Mouse (Mus musculus): ENCODE data around the gene Dnajc5. TPM values are rescaled to one million over a fixed set of nuclear protein-coding genes. Genes with fewer than 3 reads are reported as not detected.

Gene Dnajc5
- total RNA-seq, 2 experiments from 2014 or later: 25.0 to 40.0 TPM

- no peak for ATAC-seq (replicated peaks; ENCODE audit: poor library complexity)
Observed at GRCm38 (mm10) chr2:181587796-181588195, 67.5 kb downstream of the Dnajc5 start.

GRCm38 (mm10) chr2:181588229-181588780 lies 68.0 kb downstream of the Dnajc5 start:
- ATAC-seq (replicated peaks; ENCODE audit: poor library complexity): no peak

GRCm38 (mm10) chr2:181589011-181589731 lies 68.9 kb downstream of the Dnajc5 start:
- no peak for ATAC-seq (replicated peaks; ENCODE audit: poor library complexity)

- no peak for ATAC-seq (replicated peaks; ENCODE audit: poor library complexity)
Observed at GRCm38 (mm10) chr2:181589732-181590105, 69.4 kb downstream of the Dnajc5 start.

GRCm38 (mm10) chr2:181590471-181590870 lies 70.2 kb downstream of the Dnajc5 start:
- no peak for ATAC-seq (replicated peaks; ENCODE audit: poor library complexity)

- peak; percentile 15; the same call in 1 of the 2 replicates for ATAC-seq (replicated peaks; ENCODE audit: poor library complexity)
Observed at GRCm38 (mm10) chr2:181591528-181592085, 71.3 kb downstream of the Dnajc5 start, which contains the start of gene Prpf6. Gene Prpf6, plus strand, starts transcription at chr2:181591868.

GRCm38 (mm10) chr2:181592231-181593041 lies 72.2 kb downstream of the Dnajc5 start, which contains the start of gene Zfp512b:
Gene Zfp512b, minus strand, starts transcription at chr2:181592803.
- ATAC-seq (replicated peaks; ENCODE audit: poor library complexity): peak; percentile 41

- peak; percentile 26 for ATAC-seq (replicated peaks; ENCODE audit: poor library complexity)
Observed at GRCm38 (mm10) chr2:181593042-181593421, 72.7 kb downstream of the Dnajc5 start.

- no peak for ATAC-seq (replicated peaks; ENCODE audit: poor library complexity)
Observed at GRCm38 (mm10) chr2:181593937-181594336, 73.7 kb downstream of the Dnajc5 start.

GRCm38 (mm10) chr2:181594946-181595696 lies 74.8 kb downstream of the Dnajc5 start:
- ATAC-seq (replicated peaks; ENCODE audit: poor library complexity): no peak

GRCm38 (mm10) chr2:181596221-181596960 lies 76.1 kb downstream of the Dnajc5 start:
- ATAC-seq (replicated peaks; ENCODE audit: poor library complexity): no peak

- peak; percentile 40 for ATAC-seq (replicated peaks; ENCODE audit: poor library complexity)
Observed at GRCm38 (mm10) chr2:181597378-181598061, 77.2 kb downstream of the Dnajc5 start.

GRCm38 (mm10) chr2:181598454-181599351 lies 78.4 kb downstream of the Dnajc5 start, which contains the start of gene Samd10:
Gene Samd10, minus strand, starts transcription at chr2:181599212.
- ATAC-seq (replicated peaks; ENCODE audit: poor library complexity): peak; percentile 20

GRCm38 (mm10) chr2:181600226-181600758 lies 80.0 kb downstream of the Dnajc5 start:
- no peak for ATAC-seq (replicated peaks; ENCODE audit: poor library complexity)

- ATAC-seq (replicated peaks; ENCODE audit: poor library complexity): peak; percentile 84
Observed at GRCm38 (mm10) chr2:181600828-181601750, 80.8 kb downstream of the Dnajc5 start.

GRCm38 (mm10) chr2:181601751-181602145 lies 81.5 kb downstream of the Dnajc5 start:
- no peak for ATAC-seq (replicated peaks; ENCODE audit: poor library complexity)

- no peak for ATAC-seq (replicated peaks; ENCODE audit: poor library complexity)
Observed at GRCm38 (mm10) chr2:181602367-181602766, 82.1 kb downstream of the Dnajc5 start.
